In genomic region chr7:99501148-99501547, GRCm38 (mm10) we compare ENCODE assay signal across 21 mouse cellular contexts. TPM values are rescaled to one million over a fixed set of nuclear protein-coding genes. Genes with fewer than 3 reads are reported as not detected.
DNase-seq lines count a peak whose midpoint lies in the region; ATAC-seq and TF ChIP-seq lines count a peak whose summit lies in the region.
"Had no signal": no experiment of that assay in that cellular context is flagged by ENCODE, and none has a peak within 500 bp of the region (broad histone marks: within the 10 kb centered on the region; RNA-seq: fewer than 3 reads in every experiment).

No protein-coding gene starts in this region.

- WGBS in liver, embryonic 13.5 days (ENCODE audit: insufficient replicate concordance): 35% methylated on average over 1 of the region's 1 CpGs
- 47% methylated on average over 1 of the region's 1 CpGs for WGBS in liver, postnatal 0 days (ENCODE audit: insufficient replicate concordance)

- H3K4me3 ChIP-seq in liver, embryonic 13.5 days (replicated peaks): no peak overlapping the region
- no peak overlapping the region for H3K4me3 ChIP-seq in liver, postnatal 0 days (ENCODE audit: low read depth, low read length)
- H3K4me3 ChIP-seq: embryonic facial prominence, embryonic 12.5 days; forebrain, embryonic 10.5 days; gastrocnemius, adult 2 months; heart, embryonic 12.5 days; hindbrain, embryonic 15.5 days had no signal

- H3K4me2 ChIP-seq in liver, embryonic 13.5 days: 0 out of 2 replicates have a peak overlapping the region, but pooled peaks have one; percentile 32
- H3K4me2 ChIP-seq in liver, postnatal 0 days (ENCODE audit: low read depth, low read length): peak overlapping the region; percentile 18; the same call in 1 of the 2 replicates
- H3K4me2 ChIP-seq: embryonic facial prominence, embryonic 12.5 days; heart, embryonic 12.5 days; hindbrain, embryonic 15.5 days had no signal

- TF ChIP-seq EP300 in liver, postnatal 0 days (IDR thresholded peaks at IDR 0.05; ENCODE audit: low read depth): no peak

- no peak for TF ChIP-seq CTCF in liver, postnatal 0 days (IDR thresholded peaks at IDR 0.05; ENCODE audit: low read depth)

- peak; percentile 84 for ATAC-seq in erythroid progenitor cell, adult 5-6 weeks (replicated peaks; ENCODE audit: low FRiP score, poor library complexity, severe bottlenecking)
- ATAC-seq in liver, embryonic 13.5 days (ENCODE audit: low read depth): peak; percentile 94
- peak; percentile 49; the same call in 1 of the 2 replicates for ATAC-seq in liver, postnatal 0 days
- ATAC-seq: activated CD4-positive, CD25-positive, alpha-beta regulatory T cell, adult 4 months; forebrain, embryonic 14.5 days; Patski had no signal

- H3K27ac ChIP-seq in liver, embryonic 13.5 days: peak overlapping the region; percentile 81
- no peak overlapping the region for H3K27ac ChIP-seq in liver, postnatal 0 days (ENCODE audit: low read depth)
- H3K27ac ChIP-seq: embryonic facial prominence, embryonic 12.5 days; forebrain, embryonic 10.5 days; gastrocnemius, adult 2 months; hindbrain, embryonic 15.5 days had no signal

- peaks cover 26% of the 10 kb centered on the region for H3K4me1 ChIP-seq in liver, embryonic 13.5 days (replicated peaks)
- H3K4me1 ChIP-seq in liver, postnatal 0 days (ENCODE audit: insufficient read depth): peaks cover 3% of the 10 kb centered on the region; the same call in 1 of the 2 replicates
- H3K4me1 ChIP-seq: embryonic facial prominence, embryonic 12.5 days had no signal

- peak; percentile 48 for DNase-seq in c-Kit-positive CD71-positive TER-119-positive erythroid progenitor cells, embryonic 14.5 days (ENCODE audit: low spot score)
- no peak for DNase-seq in liver, embryonic 13.5 days
- no peak for DNase-seq in liver, postnatal 0 days
- no peak for DNase-seq in spleen, postnatal 36 days (ENCODE audit: low spot score in 2 of 2)
- DNase-seq in cerebellum, adult 9-10 months: no peak
- DNase-seq in urinary bladder, postnatal 25 days (ENCODE audit: low spot score): no peak
- DNase-seq: adrenal gland, postnatal 14 days; cerebellum, adult 8-10 months; cerebellum, postnatal 25 days; gastrocnemius, adult 2 months; heart, postnatal 36 days had no signal

- no peaks in the 10 kb centered on the region for H3K36me3 ChIP-seq in liver, embryonic 13.5 days
- H3K36me3 ChIP-seq in liver, postnatal 0 days (replicated peaks; ENCODE audit: insufficient read depth, low read length): no peaks in the 10 kb centered on the region
- H3K36me3 ChIP-seq: embryonic facial prominence, embryonic 12.5 days; forebrain, embryonic 10.5 days; heart, embryonic 12.5 days; hindbrain, embryonic 15.5 days had no signal

- no peaks in the 10 kb centered on the region for H3K27me3 ChIP-seq in liver, embryonic 13.5 days
- H3K27me3 ChIP-seq in liver, postnatal 0 days (ENCODE audit: insufficient read depth, low read length): no peaks in the 10 kb centered on the region
- H3K27me3 ChIP-seq: CH12.LX; embryonic facial prominence, embryonic 12.5 days; heart, embryonic 12.5 days; hindbrain, embryonic 15.5 days; Patski had no signal

- no peaks in the 10 kb centered on the region for H3K9me3 ChIP-seq in liver, embryonic 13.5 days (replicated peaks)
- H3K9me3 ChIP-seq in liver, postnatal 0 days (ENCODE audit: low read length): no peaks in the 10 kb centered on the region
- H3K9me3 ChIP-seq: embryonic facial prominence, embryonic 12.5 days; forebrain, embryonic 10.5 days; heart, embryonic 12.5 days; hindbrain, embryonic 15.5 days had no signal

- peak overlapping the region; percentile 14; the same call in 1 of the 2 replicates for H3K9ac ChIP-seq in liver, embryonic 13.5 days
- H3K9ac ChIP-seq in liver, postnatal 0 days (replicated peaks): no peak overlapping the region
- H3K9ac ChIP-seq: embryonic facial prominence, embryonic 12.5 days; heart, embryonic 12.5 days; hindbrain, embryonic 15.5 days had no signal

RNA-seq across cellular contexts. Expression of gene Rps3, which starts 17.6 kb away (rescaled TPM):
- total RNA-seq in erythroid progenitor cell, adult 5-6 weeks (2015; ENCODE audit: low replicate concordance): 386 and 406 TPM in 2 replicates
- total RNA-seq in erythroid progenitor cell, adult 5-6 weeks (2017; ENCODE audit: low replicate concordance): 293 and 564 TPM in 2 replicates
- 741 and 746 TPM in 2 replicates for polyA plus RNA-seq in liver, embryonic 13.5 days (2015; fragmentation: Nextera tagmentation; extraction: Ambion mirVana)
- 472 TPM in 2 replicates for polyA plus RNA-seq in liver, postnatal 0 days (2015; fragmentation: Nextera tagmentation; extraction: Ambion mirVana)

RNA-seq across cellular contexts. Expression of gene Arrb1, which starts 34.1 kb away (rescaled TPM):
- total RNA-seq in erythroid progenitor cell, adult 5-6 weeks (2015; ENCODE audit: low replicate concordance): 184 TPM in 2 replicates
- 538 and 553 TPM in 2 replicates for total RNA-seq in erythroid progenitor cell, adult 5-6 weeks (2017; ENCODE audit: low replicate concordance)
- polyA plus RNA-seq in liver, embryonic 13.5 days (2015; fragmentation: Nextera tagmentation; extraction: Ambion mirVana): 96.5 and 121 TPM in 2 replicates
- polyA plus RNA-seq in liver, postnatal 0 days (2015; fragmentation: Nextera tagmentation; extraction: Ambion mirVana): 20.1 and 21.8 TPM in 2 replicates

RNA-seq across cellular contexts. Expression of gene Klhl35, which starts 35.3 kb away (rescaled TPM):
- not detected in 2 replicates for total RNA-seq in erythroid progenitor cell, adult 5-6 weeks (2015; ENCODE audit: low replicate concordance)
- not detected in 2 replicates for total RNA-seq in erythroid progenitor cell, adult 5-6 weeks (2017; ENCODE audit: low replicate concordance)
- polyA plus RNA-seq in liver, embryonic 13.5 days (2015; fragmentation: Nextera tagmentation; extraction: Ambion mirVana): 0.12 and 0.21 TPM in 2 replicates
- polyA plus RNA-seq in liver, postnatal 0 days (2015; fragmentation: Nextera tagmentation; extraction: Ambion mirVana): 0.35 and 0.37 TPM in 2 replicates
- total RNA-seq: CH12.LX; gastrocnemius, adult 2 months; heart, adult 8-10 months; heart, postnatal 36 days had no signal
- polyA plus RNA-seq: activated CD4-positive, CD25-positive, alpha-beta regulatory T cell, adult 4 months had no signal
